Comparison of ENCODE assay signal across 2 mouse cellular contexts in the genomic region with DNA sequence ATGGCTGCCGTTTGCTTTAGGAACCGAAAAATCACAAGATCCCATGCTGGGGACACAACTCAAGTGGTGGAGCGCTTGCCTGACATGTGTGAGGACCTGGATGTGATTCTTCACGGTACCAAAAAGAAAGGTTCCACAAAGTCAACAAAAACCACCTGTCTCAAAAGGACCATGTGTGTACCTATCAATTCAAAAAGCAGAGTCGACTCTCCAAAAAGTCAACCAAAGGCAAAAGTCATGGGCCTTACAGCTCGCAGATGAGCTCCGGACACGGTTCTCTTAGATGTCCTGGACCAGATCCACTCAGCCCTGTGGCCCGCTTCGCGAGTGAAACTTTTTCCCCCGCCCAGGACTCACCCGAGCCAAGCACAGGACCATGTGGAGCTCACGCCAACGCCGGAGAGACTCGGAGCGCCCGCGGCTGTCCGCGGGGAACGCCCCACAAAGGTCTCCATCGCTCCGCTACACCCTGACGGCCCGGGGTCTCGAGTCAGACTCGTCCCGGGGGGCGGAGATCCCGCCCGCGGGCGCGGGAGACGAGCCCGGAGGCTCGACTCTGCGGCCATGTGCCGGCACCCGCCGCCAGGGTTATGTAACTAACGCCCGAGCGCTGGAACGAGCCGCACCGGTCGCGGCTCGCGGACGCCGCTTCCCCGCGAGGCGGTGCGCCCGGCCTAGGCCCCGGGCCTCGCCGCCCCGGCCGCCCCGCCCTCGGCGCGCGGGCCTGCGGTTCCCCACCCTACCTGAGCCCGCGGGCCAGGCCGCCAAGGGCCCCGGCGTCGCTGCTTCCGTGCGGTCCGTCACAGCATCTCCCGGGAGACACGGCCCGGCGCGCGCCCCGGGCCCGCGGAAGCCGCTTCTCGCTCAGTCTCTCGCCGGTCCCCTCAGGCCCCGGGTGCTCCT.
TF ChIP-seq lines count a peak whose summit lies in the region.

TSS of gene Gm10518 (plus strand) at position 767 of the 903 bp plus-strand sequence.

TF ChIP-seq in CH12.LX, 34 proteins besides CTCF, POLR2A, EP300 and RAD21 (continued from another document):
- TF ChIP-seq E2F4 (IDR thresholded peaks at IDR 0.05; ENCODE audit: insufficient replicate concordance, low read depth, low read length) (no peak), ZNF384 (IDR thresholded peaks at IDR 0.05; ENCODE audit: low read depth, low read length) (no peak), NRF1 (IDR thresholded peaks at IDR 0.05; ENCODE audit: low read depth, low read length) (no peak), KAT2A (IDR thresholded peaks at IDR 0.05; ENCODE audit: insufficient replicate concordance, low read length) (no peak), MEF2A (IDR thresholded peaks at IDR 0.05; ENCODE audit: borderline replicate concordance, low read depth, low read length) (no peak), SIN3A (IDR thresholded peaks at IDR 0.05; ENCODE audit: low read length) (peak; percentile 58; the same call in 1 of the 2 replicates), USF1 (IDR thresholded peaks at IDR 0.05; ENCODE audit: low read depth, low read length) (no peak), BHLHE40 (IDR thresholded peaks at IDR 0.05; ENCODE audit: low read depth, low read length) (no peak), HCFC1 (IDR thresholded peaks at IDR 0.05; ENCODE audit: low read depth, low read length) (0 out of 2 replicates have a peak, but pooled peaks have one; percentile 19), JUND (conservative IDR thresholded peaks at IDR 0.05; ENCODE audit: low read depth, low read length) (no peak), ZKSCAN1 (IDR thresholded peaks at IDR 0.05; ENCODE audit: borderline replicate concordance, low read depth, low read length) (no peak), ELF1 (IDR thresholded peaks at IDR 0.05; ENCODE audit: low read depth, low read length) (no peak), PAX5 (IDR thresholded peaks at IDR 0.05; ENCODE audit: low read length) (no peak), JUN (IDR thresholded peaks at IDR 0.05; ENCODE audit: insufficient read depth, low read depth, low read length) (no peak), MAFK (IDR thresholded peaks at IDR 0.05; ENCODE audit: insufficient replicate concordance, low read length) (no peak), ZMIZ1 (IDR thresholded peaks at IDR 0.05; ENCODE audit: low read depth, low read length) (no peak), MAX (IDR thresholded peaks at IDR 0.05; ENCODE audit: low read length) (no peak), IRF4 (IDR thresholded peaks at IDR 0.05; ENCODE audit: low read depth, low read length) (no peak), MYC (IDR thresholded peaks at IDR 0.05; ENCODE audit: low read depth, low read length) (0 out of 2 replicates have a peak, but pooled peaks have one; percentile 15), UBTF (IDR thresholded peaks at IDR 0.05; ENCODE audit: low read depth, low read length) (peak; percentile 90), TCF12 (IDR thresholded peaks at IDR 0.05; ENCODE audit: low read depth, low read length) (no peak), GABPA (IDR thresholded peaks at IDR 0.05; ENCODE audit: insufficient replicate concordance, low read depth, low read length) (no peak), ETS1 (conservative IDR thresholded peaks at IDR 0.05; ENCODE audit: low read depth, low read length) (no peak), TBP (conservative IDR thresholded peaks at IDR 0.05; ENCODE audit: low read depth, low read length) (0 out of 2 replicates have a peak, but pooled peaks have one; percentile 13), USF2 (conservative IDR thresholded peaks at IDR 0.05; ENCODE audit: low read depth, low read length) (no peak), MXI1 (IDR thresholded peaks at IDR 0.05; ENCODE audit: low read depth, low read length) (no peak; the same call in none of the 2 replicates), NELFE (IDR thresholded peaks at IDR 0.05; ENCODE audit: low read depth, low read length) (no peak), CHD2 (IDR thresholded peaks at IDR 0.05; ENCODE audit: low read length) (no peak), MAZ (IDR thresholded peaks at IDR 0.05; ENCODE audit: low read depth, low read length) (no peak)
TF ChIP-seq in CH12.LX: peak in this region for 5.

TF ChIP-seq in myocyte, 11 proteins besides CTCF, POLR2A, EP300 and RAD21 (continued from another document):
- TF ChIP-seq POLR2AphosphoS2 (IDR thresholded peaks at IDR 0.05; ENCODE audit: insufficient read length, low read depth) (no peak), TCF3 (IDR thresholded peaks at IDR 0.05; ENCODE audit: insufficient read length, low read depth) (no peak), CEBPB (IDR thresholded peaks at IDR 0.05; ENCODE audit: insufficient read depth, poor library complexity, severe bottlenecking) (no peak), REST (IDR thresholded peaks at IDR 0.05; ENCODE audit: insufficient read depth, insufficient read length) (no peak), MYOD1 (IDR thresholded peaks at IDR 0.05; ENCODE audit: control insufficient read depth in 1 of 3, insufficient read length in 2 of 3, low read depth in 2 of 3) (no peak), E2F4 (IDR thresholded peaks at IDR 0.05; ENCODE audit: insufficient read depth) (no peak)
